Mouse (Mus musculus) heart, adult 2 months (tissue): ENCODE results near the gene Selenom. TPM values are rescaled to one million over a fixed set of nuclear protein-coding genes. Genes with fewer than 3 reads are reported as not detected.
A peak's percentile ranks its signal among the peaks of the same experiment; 100 is the strongest.

ENCODE experiments used
- DNase-seq, 2 experiments: peaks; one replicate each; pipeline ENCODE4 v3.0.0; 2021
- H3K27ac ChIP-seq: fragments of 200-600 bp; 2 replicates; pipeline ENCODE4 v1.8.1; 2022
- H3K27me3 ChIP-seq: fragments of 200-500 bp; 2 replicates; pipeline ENCODE4 v1.6.1; 2012; ENCODE audit warnings: mild to moderate bottlenecking, low read length, inconsistent platforms, mixed read lengths; ENCODE audit not compliant: control insufficient read depth, insufficient read depth
- H3K36me3 ChIP-seq: fragments of 200-500 bp; 2 replicates; pipeline ENCODE4 v1.6.1; 2012; ENCODE audit warnings: low read length, inconsistent platforms; ENCODE audit not compliant: control insufficient read depth, insufficient read depth
- H3K4me1 ChIP-seq: fragments of 200-500 bp; 2 replicates; pipeline ENCODE4 v1.6.1; 2011; ENCODE audit warnings: low read length; ENCODE audit not compliant: control insufficient read depth, insufficient read depth
- H3K4me3 ChIP-seq: fragments of 200-600 bp; 2 replicates; pipeline ENCODE4 v1.8.1; 2022
- H3K79me2 ChIP-seq: fragments of 200-500 bp; replicated peaks from 2 replicates; pipeline ENCODE4 v1.6.1; 2012; ENCODE audit warnings: mild to moderate bottlenecking, inconsistent platforms, low read length, moderate library complexity, mixed read lengths; ENCODE audit not compliant: control insufficient read depth, insufficient read depth
- H3K9ac ChIP-seq: fragments of 200-500 bp; 2 replicates; pipeline ENCODE4 v1.6.1; 2012; ENCODE audit warnings: low read depth, mild to moderate bottlenecking, control low read depth, inconsistent platforms, low read length, mixed read lengths
- CTCF ChIP-seq: fragments of 200-600 bp; IDR thresholded peaks from 2 replicates; pipeline ENCODE4 v1.8.1; 2022; ENCODE audit warnings: antibody characterized with exemption, mild to moderate bottlenecking, moderate library complexity
- EP300 ChIP-seq: fragments of 200-500 bp; IDR thresholded peaks from 2 replicates; pipeline ENCODE4 v1.6.1; 2011; ENCODE audit warnings: low read depth, low read length, control low read depth; ENCODE audit not compliant: insufficient read depth
- POLR2A ChIP-seq: fragments of 200-500 bp; IDR thresholded peaks from 2 replicates; pipeline ENCODE4 v1.6.1; 2011; ENCODE audit warnings: mild to moderate bottlenecking, low read depth, low read length, control low read depth; ENCODE audit not compliant: insufficient read depth
- WGBS: fragments of 180-500 bp; shearing (Covaris S2); methylation state at CpG from one replicate; pipeline ENCODE4 v1.1.7; 2018; 5-methylcytosine and 5-hydroxymethylcytosine counted together
- intact Hi-C: fragments of 180-260 bp; cut with DNase I; formaldehyde crosslinking; loops from one replicate; pipeline ENCODE4 v1.15.1; 2025
- polyA plus RNA-seq: library from polyadenylated mRNA; depleted of rRNA; stranded (reverse); fragments of >200 nt; gene quantifications from 2 replicates; pipeline ENCODE4 v1.2.3, GENCODE M21; 2012
- total RNA-seq, 2 experiments: library from RNA; stranded (reverse); gene quantifications; 2 replicates each; pipeline ENCODE4 v1.2.3; 2021

Gene Selenom
- total and polyA plus RNA-seq, 3 experiments = 41.7 to 78.3 (median 42.8) TPM

DNA sequence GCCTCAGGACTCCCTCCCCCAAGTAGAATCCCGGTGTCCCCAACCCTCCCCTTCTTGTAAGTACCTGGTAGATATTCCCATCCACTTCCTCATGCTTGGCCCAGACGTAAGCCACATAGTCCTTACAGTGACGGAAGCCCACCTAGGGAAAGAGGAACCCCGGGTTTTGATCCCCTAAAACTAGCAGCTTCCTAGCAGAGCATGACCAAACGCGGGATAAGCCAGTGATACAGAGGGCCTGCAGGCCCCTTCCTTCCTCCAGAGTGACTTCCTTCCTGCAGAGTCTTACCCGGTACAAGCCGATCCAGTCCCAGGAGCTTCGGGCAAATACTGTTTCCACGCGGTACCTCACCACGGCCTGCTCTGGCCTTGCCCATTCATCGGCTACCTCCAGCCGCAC is 19.0 kb upstream of the Selenom start:
- intact Hi-C loops = no loop called here
- Histone ChIP-seq H3K9ac (no peak overlapping the region), H3K36me3 (no peaks in the 10 kb centered on the region), H3K79me2 (no peaks in the 10 kb centered on the region), H3K4me1 (no peaks in the 10 kb centered on the region; the same call in 1 of the 2 replicates), H3K27ac (no peak overlapping the region), H3K27me3 (no peaks in the 10 kb centered on the region), H3K4me3 (no peak overlapping the region)
- TF ChIP-seq EP300 (no peak), CTCF (no peak), POLR2A (no peak)
- no peak for DNase-seq
- WGBS = 66% methylated on average over 14 of the region's 14 CpGs

DNA sequence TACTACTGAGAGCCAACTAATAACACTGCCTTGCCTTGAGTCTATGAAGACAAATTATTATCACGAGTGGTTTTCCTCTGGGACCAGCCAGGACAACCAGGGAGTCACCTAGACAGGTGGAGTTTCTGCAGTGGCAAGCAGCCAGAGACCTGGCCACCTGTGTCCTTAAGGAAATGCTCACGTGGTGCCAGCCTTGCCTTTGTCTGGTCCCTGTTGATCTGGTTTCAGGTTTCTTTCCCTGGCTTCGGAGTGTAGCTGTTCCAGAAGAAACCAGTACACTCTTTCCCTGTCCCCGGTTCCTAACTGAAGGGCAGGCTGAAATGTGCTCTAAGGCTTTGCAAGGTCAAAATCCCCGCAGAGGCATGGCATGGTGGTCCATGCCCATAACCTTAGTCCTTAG is 17.7 kb upstream of the Selenom start:
- no peaks in the 10 kb centered on the region for H3K36me3 ChIP-seq
- no peak overlapping the region for H3K4me3 ChIP-seq
- no peak overlapping the region for H3K27ac ChIP-seq
- WGBS = 57% methylated on average over 5 of the region's 5 CpGs
- DNase-seq = no peak
- H3K79me2 ChIP-seq = no peaks in the 10 kb centered on the region
- no peak overlapping the region for H3K9ac ChIP-seq
- intact Hi-C loops = no loop called here
- no peaks in the 10 kb centered on the region; the same call in 1 of the 2 replicates for H3K4me1 ChIP-seq
- no peaks in the 10 kb centered on the region for H3K27me3 ChIP-seq
- TF ChIP-seq EP300 (no peak), POLR2A (no peak), CTCF (no peak)

DNA sequence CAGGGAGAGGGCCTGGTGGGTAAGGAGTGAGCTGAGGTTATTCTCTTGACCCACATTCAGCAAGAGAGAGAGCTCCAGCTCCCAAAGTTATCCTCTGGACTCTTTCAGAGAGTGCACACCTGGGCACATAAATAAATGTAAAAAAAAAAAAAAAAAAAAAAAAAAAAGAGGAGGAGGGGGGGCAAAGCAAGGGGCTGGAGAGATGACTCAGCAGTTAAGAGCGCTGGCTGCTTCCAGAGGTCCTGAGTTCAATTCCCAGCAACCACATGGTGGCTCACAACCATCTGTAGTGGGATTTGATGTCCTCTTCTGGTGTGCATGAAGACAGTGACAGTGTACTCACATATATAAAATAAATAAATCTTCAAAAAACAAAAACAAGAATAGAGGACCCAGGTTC is 17.2 kb upstream of the Selenom start:
- intact Hi-C loops = no loop called here
- no peak overlapping the region for H3K27ac ChIP-seq

DNA sequence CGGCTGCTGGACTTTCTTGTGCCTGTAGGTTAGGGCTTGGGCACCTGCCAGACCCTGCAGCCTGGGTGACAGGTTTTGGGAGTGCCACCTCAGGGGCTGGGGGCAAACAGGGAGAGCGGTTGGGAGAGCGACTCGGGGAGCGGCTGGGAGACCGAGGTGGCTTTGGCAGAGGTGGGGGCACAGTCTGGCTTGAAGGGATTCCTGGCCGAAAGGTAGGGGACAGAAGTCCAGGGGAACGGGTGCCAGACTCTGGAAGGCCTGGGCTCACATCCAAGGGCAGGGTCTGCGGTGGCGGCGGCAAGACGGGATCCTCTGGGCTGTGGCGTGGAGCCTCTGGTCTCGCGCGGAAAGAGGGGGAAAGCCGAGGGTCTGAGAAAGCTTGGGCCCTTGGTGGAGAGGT is 12.4 kb upstream of the Selenom start:
- no peak overlapping the region for H3K9ac ChIP-seq
- TF ChIP-seq CTCF (no peak), POLR2A (no peak), EP300 (no peak)
- H3K27me3 ChIP-seq = no peaks in the 10 kb centered on the region
- no peak overlapping the region for H3K4me3 ChIP-seq
- 69% methylated on average over 17 of the region's 17 CpGs for WGBS
- intact Hi-C loops = loop anchor here (2.0 kb wide), 1 partner anchor 19 kb away; no protein-coding TSS in a partner anchor
- no peak overlapping the region for H3K27ac ChIP-seq
- H3K4me1 ChIP-seq = no peaks in the 10 kb centered on the region; the same call in 1 of the 2 replicates
- peak in 1 of 2 experiments; percentile 13 for DNase-seq
- no peaks in the 10 kb centered on the region for H3K79me2 ChIP-seq
- H3K36me3 ChIP-seq = no peaks in the 10 kb centered on the region

More for the DNA sequence above, 17.2 kb upstream of the Selenom start:
- Histone ChIP-seq H3K4me3 (no peak overlapping the region), H3K27me3 (no peaks in the 10 kb centered on the region), H3K9ac (no peak overlapping the region), H3K4me1 (no peaks in the 10 kb centered on the region; the same call in 1 of the 2 replicates), H3K36me3 (no peaks in the 10 kb centered on the region), H3K79me2 (no peaks in the 10 kb centered on the region)
- WGBS = 100% methylated on average over 1 of the region's 1 CpGs
- TF ChIP-seq EP300 (no peak), POLR2A (no peak), CTCF (no peak)
- no peak for DNase-seq

DNA sequence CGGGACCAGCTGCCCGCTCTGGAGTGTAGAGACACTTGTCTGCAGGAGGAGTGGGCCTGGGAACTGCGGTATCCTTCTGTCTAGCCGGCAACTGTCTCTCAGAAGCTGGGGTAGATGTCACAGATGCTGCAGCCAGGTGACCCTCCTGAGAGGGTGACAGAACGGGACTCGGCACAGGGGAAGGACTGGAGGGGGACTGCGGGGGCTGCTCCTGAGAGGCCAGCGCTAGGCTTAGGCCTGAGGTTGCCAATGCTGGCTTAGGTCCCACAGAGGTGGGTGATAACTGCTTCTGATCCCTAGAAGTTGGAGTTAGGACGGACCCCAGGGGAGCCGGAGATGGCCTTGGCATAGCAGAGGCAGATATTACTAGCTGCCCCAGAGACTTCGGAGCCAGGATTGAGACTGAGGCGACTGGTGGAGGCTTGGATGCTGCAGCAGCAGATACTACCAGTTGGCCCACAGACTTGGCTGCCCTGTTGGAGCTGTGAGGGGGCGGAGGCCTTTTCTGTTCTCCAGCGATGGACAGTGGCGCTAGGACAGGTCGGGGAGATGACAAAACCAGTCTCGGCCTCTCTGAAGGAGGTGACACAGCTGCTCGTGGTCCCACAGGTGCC is 11.9 kb upstream of the Selenom start:
- no peak overlapping the region for H3K4me3 ChIP-seq
- WGBS = 74% methylated on average over 18 of the region's 18 CpGs
- peak in 1 of 2 experiments; percentile 15 for DNase-seq
- no peak overlapping the region for H3K9ac ChIP-seq
- no peaks in the 10 kb centered on the region for H3K27me3 ChIP-seq
- H3K79me2 ChIP-seq = no peaks in the 10 kb centered on the region
- H3K27ac ChIP-seq = no peak overlapping the region
- no peaks in the 10 kb centered on the region for H3K36me3 ChIP-seq
- TF ChIP-seq POLR2A (no peak), EP300 (no peak), CTCF (no peak)
- intact Hi-C loops = loop anchor here (2.0 kb wide), 1 partner anchor 20 kb away; no protein-coding TSS in a partner anchor
- no peaks in the 10 kb centered on the region; the same call in none of the 2 replicates for H3K4me1 ChIP-seq

DNA sequence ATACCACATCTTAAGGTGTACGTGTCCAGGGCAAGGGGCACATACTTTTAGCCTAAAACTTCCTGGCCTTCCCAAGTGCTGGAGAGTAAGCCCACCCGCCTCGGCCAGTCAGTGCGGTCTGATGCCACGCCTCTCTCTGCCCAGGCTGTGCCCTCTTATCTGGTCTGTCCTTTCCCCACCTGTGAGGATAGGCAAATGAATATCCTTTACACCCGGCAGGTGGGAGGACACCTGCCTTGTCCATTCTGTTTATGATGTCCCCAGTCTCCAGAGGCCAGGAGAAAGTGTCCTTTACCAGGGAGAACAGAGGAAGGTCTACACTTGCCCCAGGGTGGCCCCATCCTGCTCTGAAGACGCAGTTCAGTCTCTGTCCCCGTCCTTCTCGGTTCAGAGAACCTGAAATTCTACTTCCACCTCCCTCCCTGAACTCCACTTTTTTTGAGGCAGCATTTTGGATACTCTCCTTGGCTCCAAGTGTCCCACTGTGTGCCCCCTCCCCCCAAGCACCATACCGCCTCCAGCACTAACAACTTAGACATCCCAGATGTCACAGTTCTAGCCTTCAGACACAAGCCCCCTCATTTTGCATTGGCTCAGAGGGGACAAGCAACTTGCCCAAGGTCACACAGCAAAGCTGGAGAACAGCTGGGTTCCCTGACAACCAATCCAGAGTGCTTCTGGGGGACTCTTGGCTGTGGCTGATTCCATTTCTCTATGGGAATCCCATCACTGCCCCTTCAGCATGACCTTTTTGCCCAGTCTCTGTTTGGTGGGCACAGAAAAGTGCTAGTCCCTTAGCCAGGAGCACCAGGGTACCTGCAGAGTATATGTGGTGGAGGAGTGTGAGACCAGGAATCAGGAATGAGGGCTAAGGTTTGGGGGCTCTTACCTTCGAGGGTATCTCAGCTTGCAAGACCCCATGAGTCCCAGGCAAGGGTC is 10.5 kb upstream of the Selenom start:
- Histone ChIP-seq H3K79me2 (no peaks in the 10 kb centered on the region), H3K4me3 (peak overlapping the region; percentile 47), H3K9ac (peak overlapping the region; percentile 65), H3K27me3 (no peaks in the 10 kb centered on the region), H3K27ac (peak overlapping the region; percentile 81), H3K36me3 (no peaks in the 10 kb centered on the region), H3K4me1 (peaks cover 2% of the 10 kb centered on the region; the same call in 1 of the 2 replicates)
- TF ChIP-seq EP300 = no peak
- TF ChIP-seq CTCF = no peak
- TF ChIP-seq POLR2A = no peak
- DNase-seq = peak in 1 of 2 experiments; percentile 47
- intact Hi-C loops = loop anchor here (2.0 kb wide), 1 partner anchor 21 kb away; no protein-coding TSS in a partner anchor
- 60% methylated on average over 11 of the region's 11 CpGs for WGBS
